Mouse (Mus musculus): ENCODE data around the gene Kif2c. TPM values are rescaled to one million over a fixed set of nuclear protein-coding genes. Genes with fewer than 3 reads are reported as not detected.

Gene Kif2c
- total and polyA plus RNA-seq, 2 experiments from 2014 or later, result 8.2 to 10.3 TPM

DNA sequence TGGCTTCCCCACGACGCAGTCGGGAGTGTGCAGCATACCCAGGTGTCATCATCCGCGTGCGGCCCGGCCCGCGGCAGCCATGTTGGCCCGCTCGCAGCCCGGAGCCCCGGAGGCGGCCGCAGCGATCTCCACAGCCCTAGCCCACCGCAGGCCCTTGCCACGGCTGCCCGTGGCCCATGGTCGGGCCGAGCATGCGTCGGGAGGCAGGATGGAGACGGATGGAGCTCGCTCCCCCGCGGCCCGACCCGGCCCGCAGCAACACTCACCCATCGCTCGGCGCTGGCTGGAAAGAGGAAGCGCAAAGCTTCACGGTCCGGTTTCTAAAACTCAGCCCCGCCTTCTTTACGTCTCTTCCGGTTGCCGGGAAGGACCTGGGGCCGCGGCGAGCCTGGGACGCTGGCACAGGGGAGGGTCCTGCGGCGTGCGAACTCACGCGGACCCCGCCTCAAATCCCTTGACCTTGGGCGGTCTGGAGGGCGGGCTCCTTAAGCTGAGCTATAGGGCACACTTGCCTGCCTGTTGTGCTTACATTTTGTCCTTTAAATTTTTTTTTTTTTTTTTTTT is 26.6 kb downstream of the Kif2c start, which contains the start of gene Rps8:
TSS of gene Rps8 (minus strand) at position 452 of the 564 bp plus-strand sequence.
- Histone ChIP-seq H3K4me3 (ENCODE audit: low read depth, low read length) (peak within 1 kb of the TSS; percentile 63), H3K36me3 (replicated peaks; ENCODE audit: control insufficient read depth, insufficient read depth, low read length) (peaks cover 50% of the 10 kb centered on the region), H3K4me1 (ENCODE audit: control insufficient read depth, insufficient read depth) (peaks cover 7% of the 10 kb centered on the region; the same call in 1 of the 2 replicates), H3K27ac (ENCODE audit: low read depth) (peak within 1 kb of the TSS; percentile 82), H3K9me3 (replicated peaks; ENCODE audit: control insufficient read depth, low read length) (no peaks in the 10 kb centered on the region), H3K4me2 (ENCODE audit: low read depth, low read length) (peak within 1 kb of the TSS; percentile 85), H3K27me3 (ENCODE audit: control insufficient read depth, insufficient read depth, low read length) (no peaks in the 10 kb centered on the region), H3K9ac (replicated peaks; ENCODE audit: low read depth, low read length) (peak within 1 kb of the TSS; percentile 90)
- WGBS, result under 1% methylated on average over 51 of the region's 52 CpGs
- TF ChIP-seq CTCF (IDR thresholded peaks at IDR 0.05; ENCODE audit: low read depth), result no peak
- peak; percentile 57; the same call in 1 of the 2 replicates for TF ChIP-seq EP300 (IDR thresholded peaks at IDR 0.05; ENCODE audit: low read depth)
- ATAC-seq (ENCODE audit: insufficient read depth, low read depth), result peak; percentile 93
- peak; percentile 93 for DNase-seq (ENCODE audit: low spot score)

DNA sequence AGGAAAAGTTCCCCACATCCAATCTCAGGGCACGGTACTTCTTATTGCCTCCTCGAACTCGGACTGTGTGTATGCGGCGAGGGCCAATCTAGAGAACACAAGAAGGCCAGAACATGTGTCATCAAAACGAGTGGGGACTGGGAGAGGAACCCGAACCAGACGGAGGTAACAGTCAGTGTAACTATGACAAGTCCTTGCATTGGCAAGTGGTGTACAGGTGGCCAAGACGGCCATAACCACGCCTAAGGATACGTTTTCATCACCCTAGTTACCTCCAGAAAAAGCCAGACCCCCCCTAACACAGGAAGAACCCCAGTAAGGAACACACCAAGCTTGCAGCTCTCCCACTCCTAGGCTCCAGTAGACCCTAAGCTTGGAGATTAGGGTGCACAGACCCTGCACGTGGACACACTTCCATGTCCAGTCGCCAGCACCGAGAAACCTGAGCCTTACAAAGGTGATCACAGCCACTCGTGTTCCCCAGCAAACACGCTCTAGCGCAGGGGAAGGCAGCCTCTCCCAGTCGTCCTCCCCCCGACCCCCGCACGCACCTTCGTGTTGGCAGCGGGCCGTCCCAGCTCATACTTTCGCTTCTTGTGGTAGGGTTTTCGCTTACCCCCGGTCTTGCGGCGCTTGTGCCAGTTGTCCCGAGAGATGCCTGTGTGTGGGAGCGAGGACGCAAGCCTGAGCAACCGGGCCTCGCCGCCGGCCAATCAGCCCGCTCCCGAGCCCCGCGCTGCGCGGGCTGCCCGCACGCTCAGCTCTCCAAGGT is 27.2 kb downstream of the Kif2c start:
- H3K4me3 ChIP-seq (ENCODE audit: low read depth, low read length), result peak overlapping the region; percentile 63
- peak overlapping the region; percentile 82 for H3K27ac ChIP-seq (ENCODE audit: low read depth)
- TF ChIP-seq EP300 (IDR thresholded peaks at IDR 0.05; ENCODE audit: low read depth), result no peak
- no peak for TF ChIP-seq CTCF (IDR thresholded peaks at IDR 0.05; ENCODE audit: low read depth)
- H3K27me3 ChIP-seq (ENCODE audit: control insufficient read depth, insufficient read depth, low read length), result no peaks in the 10 kb centered on the region
- WGBS, result 1% methylated on average over 44 of the region's 44 CpGs
- H3K36me3 ChIP-seq (replicated peaks; ENCODE audit: control insufficient read depth, insufficient read depth, low read length), result peaks cover 51% of the 10 kb centered on the region
- peak overlapping the region; percentile 85 for H3K4me2 ChIP-seq (ENCODE audit: low read depth, low read length)
- peaks cover 7% of the 10 kb centered on the region; the same call in 1 of the 2 replicates for H3K4me1 ChIP-seq (ENCODE audit: control insufficient read depth, insufficient read depth)
- peak overlapping the region; percentile 90 for H3K9ac ChIP-seq (replicated peaks; ENCODE audit: low read depth, low read length)
- 0 out of 2 replicates have a peak, but pooled peaks have one; percentile 2 for ATAC-seq (ENCODE audit: insufficient read depth, low read depth)
- no peak for DNase-seq (ENCODE audit: low spot score)
- no peaks in the 10 kb centered on the region for H3K9me3 ChIP-seq (replicated peaks; ENCODE audit: control insufficient read depth, low read length)

DNA sequence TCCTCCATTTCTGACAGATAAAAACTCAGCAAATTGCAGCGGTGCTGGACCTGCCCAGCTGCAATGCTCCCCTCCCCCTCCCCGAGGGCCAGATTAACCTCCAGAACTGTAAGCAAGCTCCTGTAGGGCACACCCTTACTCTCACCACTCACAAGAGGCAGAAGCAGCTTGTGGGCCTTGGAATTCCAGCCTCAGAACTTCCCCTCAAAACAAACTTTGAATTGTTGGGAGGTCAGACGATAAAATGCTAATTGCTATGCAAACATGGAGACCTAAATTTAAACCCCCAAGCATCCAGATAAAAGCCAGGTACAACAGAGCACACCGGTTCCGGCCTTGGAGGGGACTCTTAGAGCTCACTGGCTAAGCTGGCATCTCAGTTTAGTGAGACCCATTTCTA is 29.7 kb downstream of the Kif2c start:
- Histone ChIP-seq H3K36me3 (replicated peaks; ENCODE audit: control insufficient read depth, insufficient read depth, low read length) (peaks cover 48% of the 10 kb centered on the region), H3K4me1 (ENCODE audit: control insufficient read depth, insufficient read depth) (peaks cover 7% of the 10 kb centered on the region; the same call in 1 of the 2 replicates), H3K27ac (ENCODE audit: low read depth) (no peak overlapping the region), H3K4me3 (ENCODE audit: low read depth, low read length) (no peak overlapping the region), H3K27me3 (ENCODE audit: control insufficient read depth, insufficient read depth, low read length) (no peaks in the 10 kb centered on the region), H3K9me3 (replicated peaks; ENCODE audit: control insufficient read depth, low read length) (no peaks in the 10 kb centered on the region), H3K4me2 (ENCODE audit: low read depth, low read length) (no peak overlapping the region), H3K9ac (replicated peaks; ENCODE audit: low read depth, low read length) (peak overlapping the region; percentile 29)
- 62% methylated on average over 5 of the region's 5 CpGs for WGBS
- DNase-seq (ENCODE audit: low spot score) (no peak), ATAC-seq (ENCODE audit: insufficient read depth, low read depth) (no peak)
- TF ChIP-seq EP300 (IDR thresholded peaks at IDR 0.05; ENCODE audit: low read depth) (no peak), CTCF (IDR thresholded peaks at IDR 0.05; ENCODE audit: low read depth) (no peak)

DNA sequence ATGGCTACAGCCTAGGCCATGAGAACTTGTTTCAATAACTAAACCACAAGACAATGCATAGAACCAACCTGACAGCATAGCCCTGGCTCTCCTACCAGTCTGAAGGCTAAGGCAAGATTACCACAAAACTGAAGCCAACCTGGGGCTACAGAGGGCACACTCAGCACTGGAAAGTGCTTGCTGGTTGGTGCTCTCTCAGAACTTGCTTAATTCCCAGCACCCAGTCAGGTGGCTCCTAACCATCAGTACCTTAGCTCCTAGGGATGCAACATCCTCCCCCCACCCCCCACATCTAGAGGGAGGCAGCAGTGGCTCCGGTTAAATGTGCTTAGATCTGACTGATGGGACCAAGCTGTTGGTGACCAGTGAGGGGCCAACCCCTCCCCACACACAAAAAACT is 31.0 kb downstream of the Kif2c start:
- Histone ChIP-seq H3K27ac (ENCODE audit: low read depth) (no peak overlapping the region), H3K9me3 (replicated peaks; ENCODE audit: control insufficient read depth, low read length) (no peaks in the 10 kb centered on the region), H3K4me2 (ENCODE audit: low read depth, low read length) (no peak overlapping the region), H3K27me3 (ENCODE audit: control insufficient read depth, insufficient read depth, low read length) (no peaks in the 10 kb centered on the region), H3K9ac (replicated peaks; ENCODE audit: low read depth, low read length) (no peak overlapping the region), H3K4me1 (ENCODE audit: control insufficient read depth, insufficient read depth) (peaks cover 7% of the 10 kb centered on the region; the same call in 1 of the 2 replicates), H3K4me3 (ENCODE audit: low read depth, low read length) (no peak overlapping the region), H3K36me3 (replicated peaks; ENCODE audit: control insufficient read depth, insufficient read depth, low read length) (peaks cover 48% of the 10 kb centered on the region)
- no peak for ATAC-seq (ENCODE audit: insufficient read depth, low read depth)
- 50% methylated on average over 1 of the region's 1 CpGs for WGBS
- TF ChIP-seq CTCF (IDR thresholded peaks at IDR 0.05; ENCODE audit: low read depth) (no peak), EP300 (IDR thresholded peaks at IDR 0.05; ENCODE audit: low read depth) (no peak)
- DNase-seq (ENCODE audit: low spot score), result no peak

DNA sequence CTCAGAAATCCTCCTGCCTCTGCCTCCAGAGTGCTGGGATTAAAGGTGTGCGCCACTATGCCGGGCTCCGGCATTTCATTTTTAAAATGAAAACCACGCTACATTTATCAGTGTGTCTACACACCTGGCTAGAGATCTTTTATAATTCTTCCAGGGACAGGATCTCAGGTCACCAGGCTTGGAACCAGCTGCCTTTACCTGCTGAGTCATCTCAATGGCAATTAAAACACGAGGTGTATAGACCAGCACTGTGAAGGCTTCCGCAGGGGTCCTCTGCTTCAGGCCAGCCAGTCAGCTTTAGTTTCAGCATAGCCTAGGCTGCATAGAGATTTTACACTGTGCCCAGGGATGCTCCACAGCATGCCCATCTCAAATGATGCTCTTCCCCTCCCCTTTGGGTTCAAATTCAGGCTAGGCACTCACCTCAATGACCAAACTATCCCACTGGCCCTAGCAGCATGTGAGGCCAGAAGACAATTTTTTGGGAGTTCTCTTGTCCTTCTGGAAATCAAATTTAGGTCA is 32.2 kb downstream of the Kif2c start:
- DNase-seq (ENCODE audit: low spot score) (no peak), ATAC-seq (ENCODE audit: insufficient read depth, low read depth) (no peak)
- TF ChIP-seq CTCF (IDR thresholded peaks at IDR 0.05; ENCODE audit: low read depth) (no peak), EP300 (IDR thresholded peaks at IDR 0.05; ENCODE audit: low read depth) (no peak)
- no peaks in the 10 kb centered on the region for H3K27me3 ChIP-seq (ENCODE audit: control insufficient read depth, insufficient read depth, low read length)
- H3K4me2 ChIP-seq (ENCODE audit: low read depth, low read length), result no peak overlapping the region
- H3K9me3 ChIP-seq (replicated peaks; ENCODE audit: control insufficient read depth, low read length), result no peaks in the 10 kb centered on the region
- no peak overlapping the region for H3K4me3 ChIP-seq (ENCODE audit: low read depth, low read length)
- H3K9ac ChIP-seq (replicated peaks; ENCODE audit: low read depth, low read length), result no peak overlapping the region
- H3K4me1 ChIP-seq (ENCODE audit: control insufficient read depth, insufficient read depth), result peaks cover 7% of the 10 kb centered on the region; the same call in 1 of the 2 replicates
- 88% methylated on average over 6 of the region's 6 CpGs for WGBS
- H3K36me3 ChIP-seq (replicated peaks; ENCODE audit: control insufficient read depth, insufficient read depth, low read length), result peaks cover 48% of the 10 kb centered on the region
- H3K27ac ChIP-seq (ENCODE audit: low read depth), result no peak overlapping the region
